Mouse (Mus musculus) left cerebral cortex, postnatal 4 days (tissue): ENCODE data around the gene Lrfn4. TPM values are rescaled to one million over a fixed set of nuclear protein-coding genes. Genes with fewer than 3 reads are reported as not detected.

Experiments used
- DNase-seq: peaks from one replicate; pipeline ENCODE4 v3.0.0-alpha.2; 2022
- intact Hi-C: fragments of 180-260 bp; cut with DNase I; formaldehyde crosslinking; loops from one replicate; pipeline ENCODE4 v1.15.1; 2025
- total RNA-seq, 2 experiments: library from RNA; stranded (reverse); gene quantifications; 2 replicates each; pipeline ENCODE4 v1.2.3; 2021

Gene Lrfn4
- total RNA-seq: 10 to 100 TPM; 85.3 to 88.6 TPM

GRCm38 (mm10) chr19:4615151-4616093 lies at the start of gene Lrfn4:
TSS of gene Lrfn4 (minus strand) at chr19:4615667.
- intact Hi-C loops: loop anchor here (5.0 kb wide), 1 partner anchor 118 kb away; the partner anchor contains the start of gene 2010003K11Rik
- peak; percentile 93 for DNase-seq

- intact Hi-C loops: no loop called here
- DNase-seq: no peak
Measured at GRCm38 (mm10) chr19:4658156-4658555, 42.7 kb upstream of the Lrfn4 start.

GRCm38 (mm10) chr19:4646917-4647492 lies 31.5 kb upstream of the Lrfn4 start:
- intact Hi-C loops: loop anchor here (5.0 kb wide), 1 partner anchor 65 kb away; the partner anchor contains the start of gene Sptbn2

GRCm38 (mm10) chr19:4644271-4644670 lies 28.8 kb upstream of the Lrfn4 start:
- intact Hi-C loops: no loop called here
- peak; percentile 62 for DNase-seq

More at GRCm38 (mm10) chr19:4646917-4647492, 31.5 kb upstream of the Lrfn4 start:
- no peak for DNase-seq

- intact Hi-C loops: no loop called here
Measured at GRCm38 (mm10) chr19:4635986-4636385, 20.5 kb upstream of the Lrfn4 start.

GRCm38 (mm10) chr19:4628819-4629218 lies 13.4 kb upstream of the Lrfn4 start:
- intact Hi-C loops: loop anchor here (5.0 kb wide), 2 partner anchors 93 to 113 kb away; no protein-coding TSS in a partner anchor
- peak; percentile 83 for DNase-seq

More at GRCm38 (mm10) chr19:4635986-4636385, 20.5 kb upstream of the Lrfn4 start:
- no peak for DNase-seq

- no peak for DNase-seq
- intact Hi-C loops: loop anchor here (5.0 kb wide), 2 partner anchors 96 to 116 kb away; no protein-coding TSS in a partner anchor
Measured at GRCm38 (mm10) chr19:4625829-4626535, 10.5 kb upstream of the Lrfn4 start.

- intact Hi-C loops: loop anchor here (5.0 kb wide), 2 partner anchors 97 to 117 kb away; no protein-coding TSS in a partner anchor
- peak; percentile 92 for DNase-seq
Measured at GRCm38 (mm10) chr19:4625179-4625828, 9.8 kb upstream of the Lrfn4 start, which contains the start of gene Rce1. TSS of gene Rce1 (minus strand) at chr19:4625641.

GRCm38 (mm10) chr19:4624406-4625178 lies 9.1 kb upstream of the Lrfn4 start:
- intact Hi-C loops: loop anchor here (5.0 kb wide), 2 partner anchors 98 to 118 kb away; no protein-coding TSS in a partner anchor
- DNase-seq: no peak

- no peak for DNase-seq
- intact Hi-C loops: no loop called here
Measured at GRCm38 (mm10) chr19:4624006-4624405, 8.5 kb upstream of the Lrfn4 start.

- no peak for DNase-seq
- intact Hi-C loops: no loop called here
Measured at GRCm38 (mm10) chr19:4623419-4623818, 8.0 kb upstream of the Lrfn4 start.

GRCm38 (mm10) chr19:4622780-4623179 lies 7.3 kb upstream of the Lrfn4 start:
- DNase-seq: no peak
- intact Hi-C loops: no loop called here

- DNase-seq: no peak
- intact Hi-C loops: no loop called here
Measured at GRCm38 (mm10) chr19:4620721-4621120, 5.3 kb upstream of the Lrfn4 start.

- peak; percentile 9 for DNase-seq
- intact Hi-C loops: loop anchor here (5.0 kb wide), 1 partner anchor 122 kb away; the partner anchor contains the start of gene 2010003K11Rik
Measured at GRCm38 (mm10) chr19:4619461-4619860, 4.0 kb upstream of the Lrfn4 start.

- intact Hi-C loops: loop anchor here (5.0 kb wide), 1 partner anchor 121 kb away; the partner anchor contains the start of gene 2010003K11Rik
Measured at GRCm38 (mm10) chr19:4618183-4618582, 2.7 kb upstream of the Lrfn4 start.

GRCm38 (mm10) chr19:4616546-4616945 lies 1.1 kb upstream of the Lrfn4 start:
- DNase-seq: peak; percentile 42
- intact Hi-C loops: loop anchor here (5.0 kb wide), 1 partner anchor 119 kb away; the partner anchor contains the start of gene 2010003K11Rik

More at GRCm38 (mm10) chr19:4618183-4618582, 2.7 kb upstream of the Lrfn4 start:
- DNase-seq: peak; percentile 61

GRCm38 (mm10) chr19:4614305-4615150 lies 939 bp downstream of the Lrfn4 start:
- peak; percentile 45 for DNase-seq

More at GRCm38 (mm10) chr19:4614305-4615150, 939 bp downstream of the Lrfn4 start:
- intact Hi-C loops: loop anchor here (5.0 kb wide), 1 partner anchor 117 kb away; the partner anchor contains the start of gene 2010003K11Rik
